Mouse (Mus musculus) cerebellum, adult 2 months (tissue): ENCODE measurements at regions not wholly inside any gene's neighbourhood (a gene's known extent, or its start where the extent isn't known, plus 50 kb on each side); places are given as distances from the start of the nearest gene placed in this dataset.

ENCODE experiments used
- DNase-seq, 2 experiments: peaks; one replicate each; pipeline ENCODE4 v3.0.0; 2021
- H3K27ac ChIP-seq: fragments of 200-500 bp; 2 replicates; pipeline ENCODE4 v1.5.1; 2012; ENCODE audit warnings: low read length, control low read depth, inconsistent platforms; ENCODE audit not compliant: insufficient read depth
- H3K27me3 ChIP-seq: fragments of 200-500 bp; 2 replicates; pipeline ENCODE4 v1.6.1; 2012; ENCODE audit warnings: inconsistent platforms, mild to moderate bottlenecking, low read length, moderate library complexity; ENCODE audit not compliant: control insufficient read depth, insufficient read depth
- H3K4me1 ChIP-seq: fragments of 200-500 bp; 2 replicates; pipeline ENCODE4 v1.6.1; 2011; ENCODE audit warnings: low read length; ENCODE audit not compliant: control insufficient read depth, insufficient read depth
- H3K4me3 ChIP-seq: fragments of 200-500 bp; replicated peaks from 2 replicates; pipeline ENCODE3; 2011; ENCODE audit warnings: mild to moderate bottlenecking, low read depth, low read length, control low read depth; ENCODE audit not compliant: insufficient read depth
- CTCF ChIP-seq: fragments of 200-500 bp; IDR thresholded peaks from 2 replicates; pipeline ENCODE4 v1.5.1; 2011; ENCODE audit warnings: low read depth, mild to moderate bottlenecking, control low read depth, low read length, moderate library complexity, borderline replicate concordance; ENCODE audit not compliant: insufficient read depth
- POLR2A ChIP-seq: fragments of 200-500 bp; IDR thresholded peaks from 2 replicates; pipeline ENCODE4 v1.6.1; 2011; ENCODE audit warnings: low read length, control low read depth, borderline replicate concordance; ENCODE audit not compliant: insufficient read depth
- WGBS: fragments of 180-500 bp; shearing (Covaris S2); methylation state at CpG from one replicate; pipeline ENCODE4 v1.1.7; 2018; 5-methylcytosine and 5-hydroxymethylcytosine counted together

DNA sequence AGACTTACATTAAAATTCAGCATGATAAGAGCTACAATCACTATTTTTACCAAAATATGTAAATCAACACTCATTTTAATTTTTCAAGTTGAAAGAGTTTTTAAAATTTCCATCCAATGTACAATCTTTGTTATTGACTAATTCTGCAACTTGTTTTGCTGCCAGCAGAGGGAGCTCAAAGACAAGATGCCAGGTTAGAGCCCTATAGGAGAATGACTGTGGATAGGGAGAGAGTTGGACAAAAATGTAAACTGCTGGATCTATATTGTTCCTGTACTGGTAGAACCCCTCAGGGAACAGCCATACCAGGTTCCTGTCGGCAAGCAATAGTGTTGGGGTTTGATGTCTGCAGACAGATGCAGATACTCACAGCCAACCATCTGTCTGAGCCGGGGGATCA, 288.8 kb upstream of the 4930550L24Rik start:
- Histone ChIP-seq H3K4me1 (no peaks in the 10 kb centered on the region), H3K27me3 (no peaks in the 10 kb centered on the region), H3K27ac (no peak overlapping the region), H3K4me3 (no peak overlapping the region)
- DNase-seq: peak; percentile 7 to 16
- TF ChIP-seq CTCF (no peak; the same call in 1 of the 2 replicates), POLR2A (no peak)
- WGBS: 48% methylated on average over 2 of the region's 2 CpGs
